Mouse (Mus musculus): Measurements from ENCODE around the gene Serpina1f. TPM values are rescaled to one million over a fixed set of nuclear protein-coding genes. Genes with fewer than 3 reads are reported as not detected.
A peak's percentile ranks its signal among the peaks of the same experiment; 100 is the strongest.
"Not testable (repeated sequence)": the region's sequence is repeated elsewhere in the genome, so short reads cannot be mapped to it uniquely, and the experiment has no call there.

Gene Serpina1f
- polyA plus RNA-seq, 1 experiment from 2014 or later: not detected

DNA sequence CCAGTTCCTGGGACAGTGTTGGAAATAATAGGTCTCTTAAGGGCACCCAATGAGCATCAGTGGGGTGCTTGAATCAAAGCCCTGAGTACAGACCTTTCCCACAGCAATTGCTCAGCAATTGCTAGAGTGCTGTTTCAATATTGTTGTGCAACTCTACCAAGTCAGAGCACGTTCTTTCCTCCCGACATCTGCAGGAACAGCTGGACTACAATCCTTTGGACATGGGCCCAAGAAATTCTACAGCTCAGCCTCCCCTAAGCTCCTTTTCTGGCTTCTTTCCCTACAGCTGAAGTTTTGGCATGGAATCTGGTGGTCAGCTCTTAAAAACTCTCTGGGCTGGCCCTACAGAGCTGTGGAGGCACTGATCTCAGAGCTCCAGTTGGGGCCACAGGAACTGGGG is 22.1 kb downstream of the Serpina1f start:
- Histone ChIP-seq H3K4me3 (ENCODE audit: low read length) (no peak overlapping the region), H3K27ac (ENCODE audit: low read depth, low read length) (no peak overlapping the region), H3K9me3 (ENCODE audit: control insufficient read depth, low read length) (no peaks in the 10 kb centered on the region), H3K27me3 (replicated peaks; ENCODE audit: control insufficient read depth, insufficient read depth, low read length) (no peaks in the 10 kb centered on the region), H3K4me1 (ENCODE audit: control insufficient read depth, insufficient read depth, low read depth, low read length) (no peaks in the 10 kb centered on the region), H3K4me2 (ENCODE audit: low read length) (no peak overlapping the region), H3K9ac (ENCODE audit: low read depth, low read length) (no peak overlapping the region), H3K36me3 (ENCODE audit: control insufficient read depth, insufficient read depth, low read length) (no peaks in the 10 kb centered on the region)
- no peak for ATAC-seq
- WGBS: 63% methylated on average over 2 of the region's 2 CpGs

DNA sequence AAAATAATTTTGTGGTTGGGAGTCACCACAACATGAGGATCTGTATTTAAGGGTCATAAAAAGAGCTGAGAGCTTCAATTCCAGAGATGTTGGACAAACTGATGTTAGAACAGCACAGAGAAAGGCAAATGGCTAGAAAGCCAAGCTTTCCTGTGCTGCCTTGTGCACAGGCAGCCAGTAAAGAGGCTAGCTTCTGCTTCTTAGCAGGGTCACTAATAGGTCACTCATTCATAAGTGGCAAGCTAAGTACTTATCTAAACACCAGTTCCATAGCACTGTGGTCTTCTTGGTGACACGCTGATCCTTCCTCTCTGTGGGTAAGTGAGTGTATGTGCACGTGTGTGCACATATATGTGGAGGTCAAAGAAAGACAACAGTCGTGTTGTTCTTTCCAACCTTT is 23.8 kb downstream of the Serpina1f start:
- no peaks in the 10 kb centered on the region for H3K9me3 ChIP-seq (ENCODE audit: control insufficient read depth, low read length)
- no peak overlapping the region for H3K4me2 ChIP-seq (ENCODE audit: low read length)
- H3K4me3 ChIP-seq (ENCODE audit: low read length): no peak overlapping the region
- H3K9ac ChIP-seq (ENCODE audit: low read depth, low read length): no peak overlapping the region
- H3K27ac ChIP-seq (ENCODE audit: low read depth, low read length): no peak overlapping the region
- WGBS: 85% methylated on average over 3 of the region's 3 CpGs
- H3K36me3 ChIP-seq (ENCODE audit: control insufficient read depth, insufficient read depth, low read length): no peaks in the 10 kb centered on the region
- H3K27me3 ChIP-seq (replicated peaks; ENCODE audit: control insufficient read depth, insufficient read depth, low read length): no peaks in the 10 kb centered on the region
- H3K4me1 ChIP-seq (ENCODE audit: control insufficient read depth, insufficient read depth, low read depth, low read length): no peaks in the 10 kb centered on the region
- ATAC-seq: no peak

DNA sequence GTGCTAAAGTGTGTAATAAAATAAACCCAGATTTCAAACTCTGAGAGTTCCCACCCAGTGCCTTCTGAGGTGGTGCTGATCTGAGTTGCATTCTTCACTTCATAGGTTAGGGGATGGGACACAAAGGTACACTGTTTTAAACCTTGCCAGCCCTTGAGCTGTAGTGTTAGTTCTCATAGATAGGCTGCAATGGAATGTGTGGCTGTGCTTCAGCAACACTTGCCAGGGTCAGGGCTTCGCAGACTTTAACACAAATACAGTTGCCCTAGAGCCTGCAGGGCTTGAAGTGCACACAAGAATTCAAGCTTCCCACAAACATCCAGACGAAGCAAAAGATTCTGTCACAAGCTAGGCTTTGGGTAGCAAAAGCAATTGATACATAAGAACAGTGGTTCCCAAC is 24.4 kb downstream of the Serpina1f start:
- Histone ChIP-seq H3K4me3 (ENCODE audit: low read length) (no peak overlapping the region), H3K27me3 (replicated peaks; ENCODE audit: control insufficient read depth, insufficient read depth, low read length) (no peaks in the 10 kb centered on the region), H3K36me3 (ENCODE audit: control insufficient read depth, insufficient read depth, low read length) (no peaks in the 10 kb centered on the region), H3K4me1 (ENCODE audit: control insufficient read depth, insufficient read depth, low read depth, low read length) (no peaks in the 10 kb centered on the region), H3K9ac (ENCODE audit: low read depth, low read length) (no peak overlapping the region), H3K4me2 (ENCODE audit: low read length) (no peak overlapping the region), H3K27ac (ENCODE audit: low read depth, low read length) (no peak overlapping the region), H3K9me3 (ENCODE audit: control insufficient read depth, low read length) (peaks cover 3% of the 10 kb centered on the region)
- no peak for ATAC-seq
- WGBS: 75% methylated on average over 2 of the region's 2 CpGs

DNA sequence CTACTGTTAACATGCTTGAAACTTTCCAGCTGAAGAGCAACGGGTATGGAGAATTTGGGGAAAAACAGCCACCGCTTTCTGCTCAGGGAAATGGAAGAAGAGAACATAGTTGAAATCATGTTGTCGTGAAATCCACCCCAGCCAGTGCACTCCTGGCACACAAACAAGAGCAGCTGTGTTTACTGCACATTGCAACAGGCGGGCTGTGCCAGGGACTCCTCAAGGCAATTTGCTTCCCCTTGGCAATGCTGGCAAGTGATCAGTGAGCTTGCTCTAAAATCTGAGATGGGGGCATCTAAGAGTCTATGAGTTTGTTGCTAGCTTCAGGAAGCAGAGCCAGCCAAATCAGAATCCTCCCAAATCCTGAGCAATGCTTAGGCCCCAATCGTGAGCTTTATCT is 25.0 kb downstream of the Serpina1f start:
- 78% methylated on average over 5 of the region's 5 CpGs for WGBS
- H3K36me3 ChIP-seq (ENCODE audit: control insufficient read depth, insufficient read depth, low read length): no peaks in the 10 kb centered on the region
- ATAC-seq: peak; percentile 74; the same call in 1 of the 2 replicates

DNA sequence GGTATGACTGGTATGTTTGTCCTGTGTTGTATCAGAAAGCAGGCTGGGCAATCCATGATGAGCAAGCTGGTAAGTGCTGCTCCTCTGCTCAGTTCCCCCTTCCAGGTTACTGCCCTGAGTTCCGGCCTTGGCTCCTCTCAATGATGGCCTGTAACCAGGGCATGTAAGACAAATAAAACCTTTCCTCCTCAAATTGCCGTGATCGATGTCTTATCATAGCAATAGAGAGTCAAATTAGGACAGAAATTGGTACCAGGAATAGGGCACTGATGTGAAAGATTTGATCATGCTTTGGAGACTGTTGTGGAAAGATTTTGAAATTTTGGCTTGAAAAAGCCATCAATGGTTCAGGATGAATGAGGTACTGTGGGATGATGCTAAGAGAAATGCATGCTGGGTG is 30.0 kb downstream of the Serpina1f start:
- no peak overlapping the region for H3K27ac ChIP-seq (ENCODE audit: low read depth, low read length)
- no peak for ATAC-seq
- WGBS: 92% methylated on average over 3 of the region's 3 CpGs

More for the DNA sequence above, 25.0 kb downstream of the Serpina1f start:
- no peaks in the 10 kb centered on the region for H3K4me1 ChIP-seq (ENCODE audit: control insufficient read depth, insufficient read depth, low read depth, low read length)
- no peaks in the 10 kb centered on the region for H3K27me3 ChIP-seq (replicated peaks; ENCODE audit: control insufficient read depth, insufficient read depth, low read length)
- no peak overlapping the region for H3K9ac ChIP-seq (ENCODE audit: low read depth, low read length)
- H3K9me3 ChIP-seq (ENCODE audit: control insufficient read depth, low read length): peaks cover 5% of the 10 kb centered on the region
- H3K4me2 ChIP-seq (ENCODE audit: low read length): no peak overlapping the region
- no peak overlapping the region for H3K27ac ChIP-seq (ENCODE audit: low read depth, low read length)
- H3K4me3 ChIP-seq (ENCODE audit: low read length): no peak overlapping the region

DNA sequence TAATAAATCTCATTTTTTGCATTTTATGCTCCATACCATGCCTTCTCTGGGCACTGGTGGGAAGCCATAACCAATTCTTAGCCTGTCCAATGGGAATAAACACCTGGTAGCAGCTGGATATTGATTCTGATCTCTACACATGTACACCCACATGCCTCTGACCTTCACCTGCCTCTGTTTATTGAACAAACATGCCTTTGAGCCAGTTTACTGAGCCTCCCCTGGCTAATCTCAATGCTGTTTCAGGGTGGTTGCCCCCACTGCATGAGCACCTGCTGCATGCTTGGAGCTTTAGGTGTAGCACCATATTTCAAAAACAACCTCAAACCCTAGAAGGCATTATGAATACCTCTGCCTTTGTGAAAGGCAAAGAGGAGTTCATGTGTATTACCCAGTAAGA is 33.3 kb downstream of the Serpina1f start:
- not testable (repeated sequence) for H3K27ac ChIP-seq (ENCODE audit: low read depth, low read length); ATAC-seq; H3K4me2 ChIP-seq (ENCODE audit: low read length); H3K9ac ChIP-seq (ENCODE audit: low read depth, low read length); H3K9me3 ChIP-seq (ENCODE audit: control insufficient read depth, low read length); H3K27me3 ChIP-seq (replicated peaks; ENCODE audit: control insufficient read depth, insufficient read depth, low read length); H3K4me3 ChIP-seq (ENCODE audit: low read length); H3K4me1 ChIP-seq (ENCODE audit: control insufficient read depth, insufficient read depth, low read depth, low read length); H3K36me3 ChIP-seq (ENCODE audit: control insufficient read depth, insufficient read depth, low read length)

More for the DNA sequence above, 30.0 kb downstream of the Serpina1f start:
- Histone ChIP-seq H3K36me3 (ENCODE audit: control insufficient read depth, insufficient read depth, low read length) (no peaks in the 10 kb centered on the region), H3K4me1 (ENCODE audit: control insufficient read depth, insufficient read depth, low read depth, low read length) (no peaks in the 10 kb centered on the region), H3K9me3 (ENCODE audit: control insufficient read depth, low read length) (peaks cover 5% of the 10 kb centered on the region), H3K4me3 (ENCODE audit: low read length) (no peak overlapping the region), H3K9ac (ENCODE audit: low read depth, low read length) (no peak overlapping the region), H3K27me3 (replicated peaks; ENCODE audit: control insufficient read depth, insufficient read depth, low read length) (no peaks in the 10 kb centered on the region), H3K4me2 (ENCODE audit: low read length) (no peak overlapping the region)

DNA sequence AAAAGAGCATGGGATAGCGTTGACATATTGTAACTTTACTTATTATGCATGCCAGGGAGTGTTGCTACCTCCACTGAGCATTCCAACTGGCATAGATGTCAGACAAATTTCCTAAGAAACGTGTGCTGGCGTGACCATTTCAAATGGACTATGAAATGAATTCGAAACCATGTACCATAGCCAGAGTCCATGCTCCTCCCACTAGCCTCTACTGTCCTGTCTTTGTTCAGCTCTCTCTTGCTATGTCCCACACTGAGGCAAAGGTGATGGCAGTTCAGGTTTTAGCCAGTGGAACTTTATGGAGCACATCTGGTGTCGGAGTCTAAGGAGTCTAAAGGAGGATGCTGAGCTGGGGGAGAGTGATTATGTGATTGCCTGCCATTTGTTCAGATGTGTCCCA is 35.3 kb downstream of the Serpina1f start:
- Histone ChIP-seq H3K36me3 (ENCODE audit: control insufficient read depth, insufficient read depth, low read length) (no peaks in the 10 kb centered on the region), H3K4me2 (ENCODE audit: low read length) (no peak overlapping the region), H3K27me3 (replicated peaks; ENCODE audit: control insufficient read depth, insufficient read depth, low read length) (no peaks in the 10 kb centered on the region), H3K4me1 (ENCODE audit: control insufficient read depth, insufficient read depth, low read depth, low read length) (no peaks in the 10 kb centered on the region), H3K27ac (ENCODE audit: low read depth, low read length) (no peak overlapping the region), H3K4me3 (ENCODE audit: low read length) (no peak overlapping the region), H3K9ac (ENCODE audit: low read depth, low read length) (no peak overlapping the region), H3K9me3 (ENCODE audit: control insufficient read depth, low read length) (no peaks in the 10 kb centered on the region)
- WGBS: 87% methylated on average over 5 of the region's 5 CpGs
- no peak for ATAC-seq

DNA sequence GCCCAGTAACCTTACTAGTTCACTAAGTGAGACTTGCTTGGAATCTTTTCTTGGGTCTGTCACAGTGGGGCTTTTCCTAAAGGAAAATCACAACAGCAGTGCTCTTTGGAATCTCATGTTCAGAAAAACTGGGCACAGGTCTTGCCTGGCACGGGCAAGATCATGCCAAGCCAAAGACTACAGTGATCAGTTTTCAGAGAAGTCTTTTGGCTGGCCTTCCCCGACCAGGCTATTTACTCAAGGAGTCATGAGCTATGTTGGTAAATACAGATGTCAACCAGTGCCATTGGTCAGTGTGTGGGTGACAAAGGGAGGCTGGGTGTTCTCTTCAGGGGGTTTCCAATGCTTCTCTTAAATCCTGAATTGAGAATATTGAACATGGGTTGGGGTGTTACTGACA is 36.2 kb downstream of the Serpina1f start:
- no peaks in the 10 kb centered on the region for H3K36me3 ChIP-seq (ENCODE audit: control insufficient read depth, insufficient read depth, low read length)
- H3K9me3 ChIP-seq (ENCODE audit: control insufficient read depth, low read length): no peaks in the 10 kb centered on the region
- no peak overlapping the region for H3K4me2 ChIP-seq (ENCODE audit: low read length)
- no peak overlapping the region for H3K27ac ChIP-seq (ENCODE audit: low read depth, low read length)
- H3K27me3 ChIP-seq (replicated peaks; ENCODE audit: control insufficient read depth, insufficient read depth, low read length): no peaks in the 10 kb centered on the region
- no peak overlapping the region for H3K4me3 ChIP-seq (ENCODE audit: low read length)
- H3K9ac ChIP-seq (ENCODE audit: low read depth, low read length): no peak overlapping the region
- no peak for ATAC-seq
- WGBS: 85% methylated on average over 2 of the region's 2 CpGs
- H3K4me1 ChIP-seq (ENCODE audit: control insufficient read depth, insufficient read depth, low read depth, low read length): no peaks in the 10 kb centered on the region

DNA sequence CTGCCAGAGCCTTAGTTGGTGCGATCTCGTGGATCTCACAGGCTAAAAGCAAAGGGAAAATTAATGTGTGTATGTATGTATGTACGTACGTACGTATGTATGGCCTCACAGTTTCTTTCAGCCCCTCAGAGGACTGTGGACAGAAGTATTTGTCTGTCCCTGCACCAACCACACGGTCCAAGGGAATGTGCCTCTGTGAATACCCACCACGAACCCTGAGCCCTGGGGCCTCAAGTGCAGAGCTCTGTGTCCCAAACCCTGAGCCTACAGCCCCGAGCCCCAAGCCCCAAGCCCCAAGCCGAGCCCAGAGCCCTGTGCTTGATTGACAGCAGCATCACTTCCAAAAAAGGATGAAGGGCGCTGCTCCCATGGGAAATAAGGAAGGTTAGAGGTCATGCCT is 37.3 kb downstream of the Serpina1f start:
- WGBS: 85% methylated on average over 10 of the region's 10 CpGs
- Histone ChIP-seq H3K36me3 (ENCODE audit: control insufficient read depth, insufficient read depth, low read length) (no peaks in the 10 kb centered on the region), H3K27me3 (replicated peaks; ENCODE audit: control insufficient read depth, insufficient read depth, low read length) (no peaks in the 10 kb centered on the region), H3K27ac (ENCODE audit: low read depth, low read length) (no peak overlapping the region), H3K4me1 (ENCODE audit: control insufficient read depth, insufficient read depth, low read depth, low read length) (no peaks in the 10 kb centered on the region), H3K4me3 (ENCODE audit: low read length) (no peak overlapping the region), H3K9ac (ENCODE audit: low read depth, low read length) (no peak overlapping the region), H3K4me2 (ENCODE audit: low read length) (no peak overlapping the region), H3K9me3 (ENCODE audit: control insufficient read depth, low read length) (no peaks in the 10 kb centered on the region)
- ATAC-seq: no peak

All from hindbrain, embryonic 16.5 days (tissue).